11 mouse cellular contexts compared by ENCODE assay signal in the genomic region with DNA sequence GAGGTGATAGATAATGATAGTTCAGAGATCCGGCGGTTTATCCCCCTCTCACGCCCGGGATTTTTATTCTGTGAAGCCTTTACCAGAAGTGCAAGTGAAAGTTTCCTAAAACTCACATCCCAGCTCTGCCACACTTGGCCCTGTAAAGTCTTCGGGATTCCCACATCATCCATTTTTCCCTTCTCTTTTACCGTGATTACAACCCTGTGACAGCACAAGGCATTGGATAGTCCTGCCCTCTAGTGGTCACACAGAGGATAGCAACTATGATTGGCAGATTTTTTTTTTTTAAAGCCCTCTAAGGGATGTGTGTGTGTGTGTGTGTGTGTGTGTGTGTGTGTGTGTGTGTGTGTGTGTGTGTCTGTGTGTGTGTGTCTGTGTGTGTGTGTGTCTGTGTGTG. TPM values are rescaled to one million over a fixed set of nuclear protein-coding genes. Genes with fewer than 3 reads are reported as not detected.
DNase-seq lines count a peak whose midpoint lies in the region; ATAC-seq and TF ChIP-seq lines count a peak whose summit lies in the region.
"Had no signal": no experiment of that assay in that cellular context is flagged by ENCODE, and none has a peak within 500 bp of the region (broad histone marks: within the 10 kb centered on the region; RNA-seq: fewer than 3 reads in every experiment).

No protein-coding gene starts in this region.

- ATAC-seq in heart, embryonic 12.5 days (ENCODE audit: insufficient number of reproducible peaks, low FRiP score): no peak
- peak; percentile 42 for ATAC-seq in inflammation-experienced regulatory T-cells, adult 6 months
- ATAC-seq in lung, embryonic 16.5 days (ENCODE audit: low read depth): peak; percentile 45; the same call in 1 of the 2 replicates
- ATAC-seq in stomach, postnatal 0 days (ENCODE audit: low FRiP score, low TSS enrichment): no peak

- H3K4me2 ChIP-seq in heart, embryonic 12.5 days: no peak overlapping the region
- no peak overlapping the region for H3K4me2 ChIP-seq in lung, embryonic 16.5 days (ENCODE audit: low read depth, low read length)
- no peak overlapping the region for H3K4me2 ChIP-seq in stomach, postnatal 0 days (replicated peaks; ENCODE audit: low read depth)
- H3K4me2 ChIP-seq: embryonic facial prominence, embryonic 12.5 days; limb, embryonic 13.5 days; stomach, embryonic 15.5 days had no signal

- H3K36me3 ChIP-seq in heart, adult 2 months (ENCODE audit: control insufficient read depth, insufficient read depth, low read length): no peaks in the 10 kb centered on the region
- no peaks in the 10 kb centered on the region for H3K36me3 ChIP-seq in heart, embryonic 12.5 days
- H3K36me3 ChIP-seq in lung, embryonic 16.5 days (ENCODE audit: control insufficient read depth, insufficient read depth, low read length): no peaks in the 10 kb centered on the region
- H3K36me3 ChIP-seq in stomach, postnatal 0 days (ENCODE audit: control insufficient read depth, insufficient read depth, low read length): no peaks in the 10 kb centered on the region
- H3K36me3 ChIP-seq: embryonic facial prominence, embryonic 12.5 days; limb, embryonic 13.5 days; stomach, embryonic 15.5 days had no signal

- intact Hi-C loops in heart, adult 2 months (cut with DNase I): loop anchor here (1.0 kb wide), 1 partner anchor 150 kb away; no protein-coding TSS in a partner anchor

- H3K9ac ChIP-seq in heart, adult 2 months (ENCODE audit: low read depth, low read length): no peak overlapping the region
- H3K9ac ChIP-seq in heart, embryonic 12.5 days: no peak overlapping the region
- no peak overlapping the region for H3K9ac ChIP-seq in lung, embryonic 16.5 days (ENCODE audit: low read length)
- H3K9ac ChIP-seq in stomach, postnatal 0 days (ENCODE audit: low read length): no peak overlapping the region
- H3K9ac ChIP-seq: embryonic facial prominence, embryonic 12.5 days; limb, embryonic 13.5 days; stomach, embryonic 15.5 days had no signal

- no peaks in the 10 kb centered on the region for H3K27me3 ChIP-seq in heart, adult 2 months (ENCODE audit: control insufficient read depth, insufficient read depth, low read length)
- H3K27me3 ChIP-seq in heart, embryonic 12.5 days (replicated peaks): no peaks in the 10 kb centered on the region
- H3K27me3 ChIP-seq in lung, embryonic 16.5 days (ENCODE audit: control insufficient read depth, insufficient read depth, low read depth, low read length): no peaks in the 10 kb centered on the region
- H3K27me3 ChIP-seq in stomach, postnatal 0 days (ENCODE audit: control insufficient read depth, insufficient read depth, low read length): no peaks in the 10 kb centered on the region
- H3K27me3 ChIP-seq: embryonic facial prominence, embryonic 12.5 days; limb, embryonic 13.5 days; stomach, embryonic 15.5 days had no signal

- no peak overlapping the region for H3K27ac ChIP-seq in heart, adult 2 months
- H3K27ac ChIP-seq in heart, embryonic 12.5 days (ENCODE audit: poor library complexity, severe bottlenecking): no peak overlapping the region
- H3K27ac ChIP-seq in lung, embryonic 16.5 days (ENCODE audit: low read length): no peak overlapping the region
- H3K27ac ChIP-seq in stomach, postnatal 0 days (replicated peaks): no peak overlapping the region
- H3K27ac ChIP-seq: embryonic facial prominence, embryonic 12.5 days; limb, embryonic 13.5 days; stomach, embryonic 15.5 days had no signal

- no peak for TF ChIP-seq POLR2A in heart, adult 2 months (IDR thresholded peaks at IDR 0.05; ENCODE audit: insufficient read depth, low read depth, low read length)

- peaks cover 1% of the 10 kb centered on the region; the same call in 1 of the 2 replicates for H3K4me1 ChIP-seq in heart, adult 2 months (ENCODE audit: control insufficient read depth, insufficient read depth, low read length)
- H3K4me1 ChIP-seq in heart, embryonic 12.5 days (replicated peaks): no peaks in the 10 kb centered on the region
- no peaks in the 10 kb centered on the region for H3K4me1 ChIP-seq in lung, embryonic 16.5 days (replicated peaks; ENCODE audit: control insufficient read depth, insufficient read depth, low read length)
- H3K4me1 ChIP-seq in stomach, postnatal 0 days (replicated peaks; ENCODE audit: control insufficient read depth, insufficient read depth): no peaks in the 10 kb centered on the region
- H3K4me1 ChIP-seq: embryonic facial prominence, embryonic 12.5 days; limb, embryonic 13.5 days; stomach, embryonic 15.5 days had no signal

- peak; percentile 74 for TF ChIP-seq CTCF in heart, adult 2 months (IDR thresholded peaks at IDR 0.05)
- peak; percentile 91 for TF ChIP-seq CTCF in stomach, postnatal 0 days (IDR thresholded peaks at IDR 0.05; ENCODE audit: low read depth)

- no peaks in the 10 kb centered on the region for H3K79me2 ChIP-seq in heart, adult 2 months (replicated peaks; ENCODE audit: control insufficient read depth, insufficient read depth, low read length)

- DNase-seq in heart, adult 2 months: no peak
- DNase-seq in 416B (ENCODE audit: low read depth) (peak; percentile 77), NIH3T3 (ENCODE audit: low read depth) (peak; percentile 86)
- DNase-seq in embryo, embryonic 10.5 days (ENCODE audit: low spot score): peak; percentile 78
- peak; percentile 32 for DNase-seq in stomach, postnatal 0 days (ENCODE audit: low spot score)

- no peak for TF ChIP-seq EP300 in heart, adult 2 months (IDR thresholded peaks at IDR 0.05; ENCODE audit: insufficient read depth, low read depth, low read length)
- TF ChIP-seq EP300 in stomach, postnatal 0 days (optimal IDR thresholded peaks at IDR 0.05): no peak

- no peak overlapping the region for H3K4me3 ChIP-seq in heart, adult 2 months
- H3K4me3 ChIP-seq in heart, embryonic 12.5 days: no peak overlapping the region
- H3K4me3 ChIP-seq in lung, embryonic 16.5 days (ENCODE audit: low read length): no peak overlapping the region
- no peak overlapping the region for H3K4me3 ChIP-seq in stomach, postnatal 0 days (ENCODE audit: low read depth, low read length)
- H3K4me3 ChIP-seq: embryonic facial prominence, embryonic 12.5 days; limb, embryonic 13.5 days; stomach, embryonic 15.5 days had no signal

- no peaks in the 10 kb centered on the region for H3K9me3 ChIP-seq in heart, embryonic 12.5 days (replicated peaks)
- no peaks in the 10 kb centered on the region for H3K9me3 ChIP-seq in lung, embryonic 16.5 days (ENCODE audit: control insufficient read depth, low read length)
- H3K9me3 ChIP-seq in stomach, postnatal 0 days (ENCODE audit: control insufficient read depth, low read length): no peaks in the 10 kb centered on the region
- H3K9me3 ChIP-seq: embryonic facial prominence, embryonic 12.5 days; limb, embryonic 13.5 days; stomach, embryonic 15.5 days had no signal

- WGBS in heart, adult 2 months: 38% methylated on average over 6 of the region's 6 CpGs
- WGBS in heart, embryonic 12.5 days: 46% methylated on average over 6 of the region's 6 CpGs
- 43% methylated on average over 6 of the region's 6 CpGs for WGBS in lung, embryonic 16.5 days
- 39% methylated on average over 6 of the region's 6 CpGs for WGBS in stomach, postnatal 0 days

RNA-seq across cellular contexts. Expression of a gene that starts 22.6 kb away (rescaled TPM):
- under 1 TPM; 0.57 TPM for total RNA-seq in heart, adult 2 months (2021)
- 0.41 and 0.53 TPM in 2 replicates for polyA plus RNA-seq in heart, adult 2 months (2012; rRNA removed)
- not detected in 2 replicates for polyA plus RNA-seq in heart, embryonic 12.5 days (2016; fragmentation: Nextera tagmentation; extraction: Ambion mirVana)
- 10 to 100 TPM; 29.9 to 51.2 (median 36.9) TPM for polyA plus RNA-seq in inflammation-experienced regulatory T-cells, adult 6 months (2017; shearing (Covaris generic))
- 0.20 and 0.70 TPM in 2 replicates for polyA plus RNA-seq in lung, embryonic 16.5 days (2015; fragmentation: Nextera tagmentation; extraction: Ambion mirVana)
- 0.51 and 0.63 TPM in 2 replicates for polyA plus RNA-seq in stomach, postnatal 0 days (2015; fragmentation: Nextera tagmentation; extraction: Ambion mirVana)
- polyA plus RNA-seq: embryonic facial prominence, embryonic 12.5 days had no signal

RNA-seq across cellular contexts. Expression of a gene that starts 51.2 kb away (rescaled TPM):
- 100 to 1,000 TPM; 112 to 145 TPM for total RNA-seq in heart, adult 2 months (2021)
- 24.6 and 42.3 TPM in 2 replicates for polyA plus RNA-seq in heart, adult 2 months (2012; rRNA removed)
- polyA plus RNA-seq in heart, embryonic 12.5 days (2016; fragmentation: Nextera tagmentation; extraction: Ambion mirVana): 48.6 and 48.8 TPM in 2 replicates
- polyA plus RNA-seq in inflammation-experienced regulatory T-cells, adult 6 months (2017; shearing (Covaris generic)): 10 to 100 TPM in 2 of 3 experiments, 1 to 10 TPM in 1; 3.8 to 13.2 (median 12.0) TPM
- 34.1 and 38.7 TPM in 2 replicates for polyA plus RNA-seq in lung, embryonic 16.5 days (2015; fragmentation: Nextera tagmentation; extraction: Ambion mirVana)
- polyA plus RNA-seq in stomach, postnatal 0 days (2015; fragmentation: Nextera tagmentation; extraction: Ambion mirVana): 20.9 and 24.2 TPM in 2 replicates

Comparison
In these comparisons a context has a peak if more than half of its experiments do, and no peak if none do; other contexts are left out.
1. DNase-seq: peak in 416B (single experiment), NIH3T3 (single experiment), embryo, embryonic 10.5 days (single experiment) and stomach, postnatal 0 days (single experiment); none in heart, adult 2 months (0 of 2).
2. ATAC-seq: peak in inflammation-experienced regulatory T-cells, adult 6 months (single experiment) and lung, embryonic 16.5 days (single experiment); none in heart, embryonic 12.5 days (single experiment) and stomach, postnatal 0 days (single experiment).
3. RNA of a gene that starts 22.6 kb away (polyA plus RNA-seq): 29.9 to 51.2 TPM in inflammation-experienced regulatory T-cells, adult 6 months; 0.51 to 0.63 TPM in stomach, postnatal 0 days, 0.41 to 0.53 TPM in heart, adult 2 months, 0.20 to 0.70 TPM in lung, embryonic 16.5 days and not detected in heart, embryonic 12.5 days; every median in the first group is over 10 times any median in the second.